Mouse (Mus musculus): Measurements from ENCODE around the gene Mtmr3. TPM values are rescaled to one million over a fixed set of nuclear protein-coding genes. Genes with fewer than 3 reads are reported as not detected.
"Not testable (repeated sequence)": the region's sequence is repeated elsewhere in the genome, so short reads cannot be mapped to it uniquely, and the experiment has no call there.

Gene Mtmr3
- polyA plus RNA-seq, 1 experiment from 2014 or later: 25.5 TPM

- not testable (repeated sequence) for H3K4me3 ChIP-seq (ENCODE audit: control insufficient read depth in 1 of 2, insufficient read depth in 1 of 2, low read depth in 1 of 2, low read length in 2 of 2); H3K9ac ChIP-seq (ENCODE audit: low read length); H3K27ac ChIP-seq (replicated peaks in 1 of 2; ENCODE audit: control insufficient read depth in 1 of 2, insufficient read depth in 1 of 2, low read depth in 2 of 2, low read length in 2 of 2); ATAC-seq (ENCODE audit: insufficient number of reproducible peaks, insufficient read depth, low FRiP score, low read depth); H3K27me3 ChIP-seq (ENCODE audit: control insufficient read depth, insufficient read depth, low read length); H3K9me3 ChIP-seq (ENCODE audit: control insufficient read depth, low read length); H3K4me2 ChIP-seq (ENCODE audit: low read length); H3K36me3 ChIP-seq (ENCODE audit: control insufficient read depth, insufficient read depth, low read length)
- H3K4me1 ChIP-seq (ENCODE audit: control insufficient read depth in 2 of 2, insufficient read depth in 2 of 2, low read length in 2 of 2): peaks cover 10 to 31% of the 10 kb centered on the region in 2 experiments
- 51% methylated on average over 2 of the region's 2 CpGs for WGBS
Measured at GRCm38 (mm10) chr11:4576090-4576732, 18.5 kb downstream of the Mtmr3 start.

DNA sequence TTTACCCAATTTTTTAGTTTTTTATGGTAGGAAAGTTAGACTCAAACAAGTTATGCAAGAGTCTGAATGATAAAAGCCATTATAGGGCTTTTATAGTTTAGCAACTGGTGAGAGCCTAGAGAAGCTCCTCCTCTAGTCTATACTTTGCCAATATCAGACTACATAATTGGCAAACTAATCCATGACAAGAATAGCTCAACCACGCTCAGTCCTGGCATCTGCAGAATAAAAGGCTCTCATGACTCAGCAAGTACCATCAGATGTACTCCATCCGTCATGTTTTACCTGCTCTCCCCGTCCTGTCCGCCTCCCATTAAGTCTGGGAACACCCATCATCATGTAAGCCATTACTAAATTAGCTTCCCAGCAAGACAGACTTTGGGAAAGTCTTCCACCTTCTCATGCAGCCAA lies 23.2 kb downstream of the Mtmr3 start:
- no peak overlapping the region for H3K4me2 ChIP-seq (ENCODE audit: low read length)
- no peak overlapping the region for H3K27ac ChIP-seq (replicated peaks in 1 of 2; ENCODE audit: control insufficient read depth in 1 of 2, insufficient read depth in 1 of 2, low read depth in 2 of 2, low read length in 2 of 2)
- peaks cover 10 to 27% of the 10 kb centered on the region in 2 experiments for H3K4me1 ChIP-seq (ENCODE audit: control insufficient read depth in 2 of 2, insufficient read depth in 2 of 2, low read length in 2 of 2)
- no peaks in the 10 kb centered on the region for H3K27me3 ChIP-seq (ENCODE audit: control insufficient read depth, insufficient read depth, low read length)
- 0 out of 2 replicates have a peak, but pooled peaks cover 3% of the 10 kb centered on the region for H3K36me3 ChIP-seq (ENCODE audit: control insufficient read depth, insufficient read depth, low read length)
- H3K9me3 ChIP-seq (ENCODE audit: control insufficient read depth, low read length): no peaks in the 10 kb centered on the region
- H3K9ac ChIP-seq (ENCODE audit: low read length): no peak overlapping the region
- H3K4me3 ChIP-seq (ENCODE audit: control insufficient read depth in 1 of 2, insufficient read depth in 1 of 2, low read depth in 1 of 2, low read length in 2 of 2): no peak overlapping the region
- WGBS: 62% methylated on average over 4 of the region's 4 CpGs
- ATAC-seq (ENCODE audit: insufficient number of reproducible peaks, insufficient read depth, low FRiP score, low read depth): no peak

- Histone ChIP-seq H3K9me3 (ENCODE audit: control insufficient read depth, low read length) (no peaks in the 10 kb centered on the region), H3K4me2 (ENCODE audit: low read length) (no peak overlapping the region), H3K9ac (ENCODE audit: low read length) (no peak overlapping the region), H3K4me1 (ENCODE audit: control insufficient read depth in 2 of 2, insufficient read depth in 2 of 2, low read length in 2 of 2) (peaks cover 0 to 4% of the 10 kb centered on the region in 2 experiments; a peak in 1 of 4 replicates), H3K4me3 (ENCODE audit: control insufficient read depth in 1 of 2, insufficient read depth in 1 of 2, low read depth in 1 of 2, low read length in 2 of 2) (no peak overlapping the region), H3K27me3 (ENCODE audit: control insufficient read depth, insufficient read depth, low read length) (no peaks in the 10 kb centered on the region), H3K36me3 (ENCODE audit: control insufficient read depth, insufficient read depth, low read length) (0 out of 2 replicates have a peak, but pooled peaks cover 3% of the 10 kb centered on the region), H3K27ac (replicated peaks in 1 of 2; ENCODE audit: control insufficient read depth in 1 of 2, insufficient read depth in 1 of 2, low read depth in 2 of 2, low read length in 2 of 2) (no peak overlapping the region)
- no peak for ATAC-seq (ENCODE audit: insufficient number of reproducible peaks, insufficient read depth, low FRiP score, low read depth)
- WGBS: 87% methylated on average over 6 of the region's 6 CpGs
Measured at GRCm38 (mm10) chr11:4566333-4566732, 28.3 kb downstream of the Mtmr3 start.

DNA sequence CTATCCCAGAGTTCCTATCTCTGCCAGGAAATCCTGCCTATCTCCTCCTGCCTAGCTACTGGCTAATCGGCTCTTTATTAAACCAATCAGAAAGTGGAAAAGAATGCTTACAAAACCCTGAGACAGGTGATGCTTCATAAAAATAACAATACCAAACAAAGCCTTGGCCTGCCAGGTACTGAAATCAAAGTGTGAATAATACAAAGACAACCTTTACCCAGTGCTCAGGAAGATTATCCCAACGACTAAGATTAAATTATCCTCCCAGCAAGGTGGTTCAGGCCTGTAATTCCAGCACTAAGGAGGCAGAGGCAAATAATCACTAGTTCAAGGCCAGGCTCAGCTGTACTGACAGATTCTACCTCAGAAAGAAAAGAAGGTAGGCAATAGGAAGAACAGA lies 29.1 kb downstream of the Mtmr3 start:
- WGBS: 66% methylated on average over 2 of the region's 2 CpGs
- ATAC-seq (ENCODE audit: insufficient number of reproducible peaks, insufficient read depth, low FRiP score, low read depth): no peak
- Histone ChIP-seq H3K4me2 (ENCODE audit: low read length) (no peak overlapping the region), H3K27ac (replicated peaks in 1 of 2; ENCODE audit: control insufficient read depth in 1 of 2, insufficient read depth in 1 of 2, low read depth in 2 of 2, low read length in 2 of 2) (no peak overlapping the region), H3K27me3 (ENCODE audit: control insufficient read depth, insufficient read depth, low read length) (no peaks in the 10 kb centered on the region), H3K9ac (ENCODE audit: low read length) (no peak overlapping the region), H3K4me3 (ENCODE audit: control insufficient read depth in 1 of 2, insufficient read depth in 1 of 2, low read depth in 1 of 2, low read length in 2 of 2) (no peak overlapping the region), H3K9me3 (ENCODE audit: control insufficient read depth, low read length) (no peaks in the 10 kb centered on the region), H3K36me3 (ENCODE audit: control insufficient read depth, insufficient read depth, low read length) (0 out of 2 replicates have a peak, but pooled peaks cover 3% of the 10 kb centered on the region), H3K4me1 (ENCODE audit: control insufficient read depth in 2 of 2, insufficient read depth in 2 of 2, low read length in 2 of 2) (no peaks in the 10 kb centered on the region)

DNA sequence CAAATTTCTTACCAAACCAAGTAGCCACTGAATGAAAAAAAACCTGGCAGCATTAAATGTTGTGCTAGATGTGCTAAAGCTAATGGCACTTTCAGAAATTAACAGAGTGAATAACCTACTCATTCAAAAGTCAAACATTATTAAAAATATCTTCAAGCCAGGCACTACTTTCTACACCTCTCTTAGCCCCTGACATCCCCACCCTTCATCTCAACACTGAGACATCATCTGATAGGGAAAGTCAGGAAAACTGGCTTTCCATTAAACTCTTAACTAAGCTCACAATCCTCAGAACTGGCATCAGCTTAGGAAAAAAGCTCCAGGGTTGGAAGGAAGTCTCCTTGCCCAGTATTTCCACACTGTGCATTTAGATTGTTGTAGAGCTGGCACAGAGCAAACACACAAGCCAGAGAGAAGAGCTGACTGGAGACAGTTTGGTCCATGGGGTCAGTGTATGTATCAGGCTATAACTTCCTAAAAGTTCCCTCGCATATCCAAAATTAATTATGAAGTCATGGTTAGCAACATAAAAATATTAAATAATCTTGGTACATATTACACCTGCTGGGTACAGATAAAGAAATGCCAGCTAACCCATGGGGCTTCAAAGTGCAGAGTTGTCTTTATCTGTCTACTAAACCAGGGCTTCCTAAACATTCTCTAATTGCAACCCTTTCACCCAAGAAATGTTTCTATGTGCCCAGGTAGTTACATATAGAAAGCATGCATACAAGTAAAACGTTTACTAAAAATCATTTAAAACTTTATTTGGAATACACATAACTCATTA lies 41.2 kb downstream of the Mtmr3 start:
- no peaks in the 10 kb centered on the region for H3K27me3 ChIP-seq (ENCODE audit: control insufficient read depth, insufficient read depth, low read length)
- ATAC-seq (ENCODE audit: insufficient number of reproducible peaks, insufficient read depth, low FRiP score, low read depth): no peak
- WGBS: 82% methylated on average over 2 of the region's 2 CpGs

DNA sequence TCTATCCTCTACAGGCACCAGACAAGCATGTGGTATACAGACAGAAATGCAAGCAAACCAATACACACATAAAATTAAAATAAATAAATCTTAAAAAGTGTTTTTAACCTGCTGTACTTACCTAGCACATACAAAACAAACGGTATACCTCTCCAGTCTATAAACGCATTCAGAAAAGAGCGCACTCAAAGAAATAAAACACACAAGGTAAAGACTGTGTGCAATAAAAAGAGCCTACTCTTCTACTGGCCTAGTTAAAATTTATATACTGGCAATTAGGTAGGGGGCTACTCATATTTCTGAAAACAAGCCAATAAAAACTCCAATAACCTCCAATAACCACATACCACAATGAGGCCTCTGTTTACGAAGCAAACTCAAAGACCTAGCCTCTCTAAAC lies 47.1 kb downstream of the Mtmr3 start:
- Histone ChIP-seq H3K4me1 (ENCODE audit: control insufficient read depth in 2 of 2, insufficient read depth in 2 of 2, low read length in 2 of 2) (peaks cover 0 to 8% of the 10 kb centered on the region in 2 experiments; a peak in 1 of 4 replicates), H3K27me3 (ENCODE audit: control insufficient read depth, insufficient read depth, low read length) (no peaks in the 10 kb centered on the region), H3K36me3 (ENCODE audit: control insufficient read depth, insufficient read depth, low read length) (no peaks in the 10 kb centered on the region), H3K27ac (replicated peaks in 1 of 2; ENCODE audit: control insufficient read depth in 1 of 2, insufficient read depth in 1 of 2, low read depth in 2 of 2, low read length in 2 of 2) (no peak overlapping the region), H3K4me2 (ENCODE audit: low read length) (no peak overlapping the region), H3K9me3 (ENCODE audit: control insufficient read depth, low read length) (no peaks in the 10 kb centered on the region), H3K9ac (ENCODE audit: low read length) (no peak overlapping the region), H3K4me3 (ENCODE audit: control insufficient read depth in 1 of 2, insufficient read depth in 1 of 2, low read depth in 1 of 2, low read length in 2 of 2) (no peak overlapping the region)
- no peak for ATAC-seq (ENCODE audit: insufficient number of reproducible peaks, insufficient read depth, low FRiP score, low read depth)
- 96% methylated on average over 4 of the region's 4 CpGs for WGBS

More for the DNA sequence above, 41.2 kb downstream of the Mtmr3 start:
- no peak overlapping the region for H3K4me3 ChIP-seq (ENCODE audit: control insufficient read depth in 1 of 2, insufficient read depth in 1 of 2, low read depth in 1 of 2, low read length in 2 of 2)
- H3K4me1 ChIP-seq (ENCODE audit: control insufficient read depth in 2 of 2, insufficient read depth in 2 of 2, low read length in 2 of 2): no peaks in the 10 kb centered on the region
- no peaks in the 10 kb centered on the region for H3K9me3 ChIP-seq (ENCODE audit: control insufficient read depth, low read length)
- H3K4me2 ChIP-seq (ENCODE audit: low read length): no peak overlapping the region
- no peaks in the 10 kb centered on the region for H3K36me3 ChIP-seq (ENCODE audit: control insufficient read depth, insufficient read depth, low read length)
- H3K27ac ChIP-seq (replicated peaks in 1 of 2; ENCODE audit: control insufficient read depth in 1 of 2, insufficient read depth in 1 of 2, low read depth in 2 of 2, low read length in 2 of 2): no peak overlapping the region
- no peak overlapping the region for H3K9ac ChIP-seq (ENCODE audit: low read length)

DNA sequence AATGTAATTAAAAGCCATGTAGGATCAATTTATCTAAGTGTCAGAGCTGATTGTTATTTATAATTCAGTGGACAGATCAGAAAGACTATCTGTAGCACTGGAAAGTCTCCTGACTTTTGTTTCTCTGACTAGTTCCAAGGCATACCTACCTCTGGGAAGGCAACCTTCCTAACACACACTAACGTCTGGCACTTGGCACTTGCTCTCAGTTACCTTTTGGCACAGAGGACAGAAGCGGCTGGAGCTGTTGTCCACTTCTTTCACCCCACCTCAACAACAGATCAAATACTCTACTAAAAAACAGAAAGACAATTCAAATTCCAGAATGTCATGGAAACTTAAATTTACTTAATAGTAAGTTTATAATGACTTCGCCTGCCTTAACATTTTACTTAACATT lies 48.7 kb downstream of the Mtmr3 start:
- WGBS: 75% methylated on average over 3 of the region's 3 CpGs
- H3K4me1 ChIP-seq (ENCODE audit: control insufficient read depth in 2 of 2, insufficient read depth in 2 of 2, low read length in 2 of 2): peaks cover 0 to 11% of the 10 kb centered on the region in 2 experiments; a peak in 1 of 4 replicates
- H3K27ac ChIP-seq (replicated peaks in 1 of 2; ENCODE audit: control insufficient read depth in 1 of 2, insufficient read depth in 1 of 2, low read depth in 2 of 2, low read length in 2 of 2): no peak overlapping the region
- no peak overlapping the region for H3K9ac ChIP-seq (ENCODE audit: low read length)
- no peak overlapping the region for H3K4me3 ChIP-seq (ENCODE audit: control insufficient read depth in 1 of 2, insufficient read depth in 1 of 2, low read depth in 1 of 2, low read length in 2 of 2)
- no peaks in the 10 kb centered on the region for H3K36me3 ChIP-seq (ENCODE audit: control insufficient read depth, insufficient read depth, low read length)
- H3K9me3 ChIP-seq (ENCODE audit: control insufficient read depth, low read length): no peaks in the 10 kb centered on the region
- no peak overlapping the region for H3K4me2 ChIP-seq (ENCODE audit: low read length)
- H3K27me3 ChIP-seq (ENCODE audit: control insufficient read depth, insufficient read depth, low read length): no peaks in the 10 kb centered on the region
- ATAC-seq (ENCODE audit: insufficient number of reproducible peaks, insufficient read depth, low FRiP score, low read depth): no peak

Data from heart, embryonic 14.5 days (tissue).